Mouse (Mus musculus): ENCODE data around the gene Gm17018. TPM values are rescaled to one million over a fixed set of nuclear protein-coding genes. Genes with fewer than 3 reads are reported as not detected.

Gm17018 gene
- total RNA-seq, 2 experiments from 2014 or later, result 55.4 to 58.4 TPM

- no peak for DNase-seq (ENCODE audit: extremely low spot score in 1 of 2, low spot score in 2 of 2)
- intact Hi-C loops (cut with DNase I), result no loop called here
Observed at GRCm38 (mm10) chr19:45580235-45580634, 19.8 kb downstream of the Gm17018 start.

- DNase-seq (ENCODE audit: extremely low spot score in 1 of 2, low spot score in 2 of 2), result peak in 1 of 2 experiments; percentile 65
- intact Hi-C loops (cut with DNase I), result no loop called here
Observed at GRCm38 (mm10) chr19:45581257-45581656, 20.8 kb downstream of the Gm17018 start.

- DNase-seq (ENCODE audit: extremely low spot score in 1 of 2, low spot score in 2 of 2), result no peak
- intact Hi-C loops (cut with DNase I), result no loop called here
Observed at GRCm38 (mm10) chr19:45582161-45582560, 21.7 kb downstream of the Gm17018 start.

GRCm38 (mm10) chr19:45583136-45583535 is 22.7 kb downstream of the Gm17018 start:
- no peak for DNase-seq (ENCODE audit: extremely low spot score in 1 of 2, low spot score in 2 of 2)
- intact Hi-C loops (cut with DNase I), result no loop called here

GRCm38 (mm10) chr19:45584856-45585620 is 24.6 kb downstream of the Gm17018 start:
- intact Hi-C loops (cut with DNase I), result no loop called here
- DNase-seq (ENCODE audit: extremely low spot score in 1 of 2, low spot score in 2 of 2), result no peak

- intact Hi-C loops (cut with DNase I), result no loop called here
- DNase-seq (ENCODE audit: extremely low spot score in 1 of 2, low spot score in 2 of 2), result no peak
Observed at GRCm38 (mm10) chr19:45586850-45587249, 26.4 kb downstream of the Gm17018 start.

GRCm38 (mm10) chr19:45587509-45588292 is 27.3 kb downstream of the Gm17018 start:
- intact Hi-C loops (cut with DNase I), result no loop called here
- DNase-seq (ENCODE audit: extremely low spot score in 1 of 2, low spot score in 2 of 2), result no peak

GRCm38 (mm10) chr19:45589761-45590160 is 29.3 kb downstream of the Gm17018 start:
- no peak for DNase-seq (ENCODE audit: extremely low spot score in 1 of 2, low spot score in 2 of 2)
- intact Hi-C loops (cut with DNase I), result no loop called here

GRCm38 (mm10) chr19:45591704-45592103 is 31.3 kb downstream of the Gm17018 start:
- DNase-seq (ENCODE audit: extremely low spot score in 1 of 2, low spot score in 2 of 2), result peak in 1 of 2 experiments; percentile 53
- intact Hi-C loops (cut with DNase I), result no loop called here

- no peak for DNase-seq (ENCODE audit: extremely low spot score in 1 of 2, low spot score in 2 of 2)
- intact Hi-C loops (cut with DNase I), result no loop called here
Observed at GRCm38 (mm10) chr19:45592916-45593315, 32.5 kb downstream of the Gm17018 start.

GRCm38 (mm10) chr19:45594079-45594478 is 33.7 kb downstream of the Gm17018 start:
- intact Hi-C loops (cut with DNase I), result no loop called here
- DNase-seq (ENCODE audit: extremely low spot score in 1 of 2, low spot score in 2 of 2), result no peak

- no peak for DNase-seq (ENCODE audit: extremely low spot score in 1 of 2, low spot score in 2 of 2)
- intact Hi-C loops (cut with DNase I), result no loop called here
Observed at GRCm38 (mm10) chr19:45595481-45595880, 35.1 kb downstream of the Gm17018 start.

- intact Hi-C loops (cut with DNase I), result no loop called here
- no peak for DNase-seq (ENCODE audit: extremely low spot score in 1 of 2, low spot score in 2 of 2)
Observed at GRCm38 (mm10) chr19:45596019-45596418, 35.6 kb downstream of the Gm17018 start.

- no peak for DNase-seq (ENCODE audit: extremely low spot score in 1 of 2, low spot score in 2 of 2)
- intact Hi-C loops (cut with DNase I), result no loop called here
Observed at GRCm38 (mm10) chr19:45596434-45596833, 36.0 kb downstream of the Gm17018 start.

GRCm38 (mm10) chr19:45597106-45597505 is 36.7 kb downstream of the Gm17018 start:
- DNase-seq (ENCODE audit: extremely low spot score in 1 of 2, low spot score in 2 of 2), result no peak
- intact Hi-C loops (cut with DNase I), result no loop called here

GRCm38 (mm10) chr19:45602606-45603005 is 42.2 kb downstream of the Gm17018 start:
- intact Hi-C loops (cut with DNase I), result no loop called here

GRCm38 (mm10) chr19:45606701-45607100 is 46.3 kb downstream of the Gm17018 start:
- no peak for DNase-seq (ENCODE audit: extremely low spot score in 1 of 2, low spot score in 2 of 2)

More at GRCm38 (mm10) chr19:45602606-45603005, 42.2 kb downstream of the Gm17018 start:
- DNase-seq (ENCODE audit: extremely low spot score in 1 of 2, low spot score in 2 of 2), result no peak

GRCm38 (mm10) chr19:45607479-45607878 is 47.1 kb downstream of the Gm17018 start:
- DNase-seq (ENCODE audit: extremely low spot score in 1 of 2, low spot score in 2 of 2), result no peak
- intact Hi-C loops (cut with DNase I), result no loop called here

More at GRCm38 (mm10) chr19:45606701-45607100, 46.3 kb downstream of the Gm17018 start:
- intact Hi-C loops (cut with DNase I), result no loop called here

GRCm38 (mm10) chr19:45608648-45609339 is 48.4 kb downstream of the Gm17018 start:
- intact Hi-C loops (cut with DNase I), result no loop called here
- no peak for DNase-seq (ENCODE audit: extremely low spot score in 1 of 2, low spot score in 2 of 2)
